Comparison of ENCODE assay signal across 29 mouse cellular contexts in the genomic region with DNA sequence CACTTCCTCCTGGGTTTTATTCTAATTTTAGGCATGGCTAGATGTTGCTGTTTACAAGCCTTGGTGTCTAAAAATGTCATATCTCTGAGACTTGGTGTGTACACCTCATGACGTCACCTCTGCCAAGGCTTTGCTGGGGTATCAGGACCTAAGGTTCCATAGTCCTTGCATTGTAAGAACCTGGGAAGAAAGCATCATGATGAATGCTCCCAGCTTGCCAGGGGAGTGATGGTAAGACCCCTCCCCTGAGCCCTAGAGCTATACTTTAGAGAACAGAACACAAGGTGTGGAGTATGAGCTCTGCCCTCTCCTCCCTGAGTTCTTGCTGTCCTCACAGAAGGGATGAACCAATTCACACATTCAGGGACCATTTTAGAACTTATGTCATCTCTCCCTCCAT.
"Had no signal": no experiment of that assay in that cellular context is flagged by ENCODE, and none has a peak within 500 bp of the region (broad histone marks: within the 10 kb centered on the region; RNA-seq: fewer than 3 reads in every experiment).

No protein-coding gene starts in this region.

- H3K36me3 ChIP-seq: heart, embryonic 12.5 days; heart, embryonic 13.5 days; heart, embryonic 15.5 days; hindbrain, embryonic 10.5 days; hindbrain, embryonic 12.5 days; hindbrain, embryonic 13.5 days; hindbrain, embryonic 15.5 days; intestine, embryonic 15.5 days; kidney, embryonic 15.5 days had no signal

- H3K9me3 ChIP-seq: heart, embryonic 12.5 days; heart, embryonic 13.5 days; heart, embryonic 15.5 days; hindbrain, embryonic 10.5 days; hindbrain, embryonic 13.5 days; hindbrain, embryonic 15.5 days; intestine, embryonic 15.5 days; kidney, embryonic 15.5 days had no signal

- H3K27ac ChIP-seq: heart, embryonic 13.5 days; heart, embryonic 15.5 days; hindbrain, embryonic 10.5 days; hindbrain, embryonic 12.5 days; hindbrain, embryonic 13.5 days; hindbrain, embryonic 14.5 days; hindbrain, embryonic 15.5 days; hindbrain, postnatal 0 days; intestine, embryonic 15.5 days; kidney, embryonic 15.5 days; kidney, postnatal 0 days; layer of hippocampus, adult 2 months; left cerebral cortex, adult 2 months had no signal

- H3K4me3 ChIP-seq: heart, embryonic 12.5 days; heart, embryonic 13.5 days; heart, embryonic 15.5 days; hindbrain, embryonic 10.5 days; hindbrain, embryonic 12.5 days; hindbrain, embryonic 13.5 days; hindbrain, embryonic 15.5 days; intestine, embryonic 15.5 days; kidney, embryonic 15.5 days; layer of hippocampus, adult 2 months; left cerebral cortex, adult 2 months had no signal

- DNase-seq: heart, postnatal 10 days; heart, postnatal 36 days; heart, postnatal 4 days; kidney, adult 11 months; kidney, adult 18-20 months; kidney, adult 2 months; kidney, adult 8-10 months; kidney, adult 9 months; kidney, postnatal 10 days; kidney, postnatal 14 days; kidney, postnatal 25 days; kidney, postnatal 36 days; kidney, postnatal 4 days; layer of hippocampus, adult 9-11 months; layer of hippocampus, postnatal 36 days had no signal

- H3K27me3 ChIP-seq: heart, embryonic 12.5 days; heart, embryonic 13.5 days; heart, embryonic 15.5 days; hindbrain, embryonic 12.5 days; hindbrain, embryonic 13.5 days; hindbrain, embryonic 15.5 days; intestine, embryonic 15.5 days; kidney, embryonic 15.5 days had no signal

- H3K4me1 ChIP-seq: heart, embryonic 12.5 days; heart, embryonic 13.5 days; heart, embryonic 15.5 days; hindbrain, embryonic 10.5 days; hindbrain, embryonic 12.5 days; hindbrain, embryonic 13.5 days; hindbrain, embryonic 15.5 days; intestine, embryonic 15.5 days; kidney, embryonic 15.5 days had no signal
